In genomic region chr10:71267973-71268372, GRCm38 (mm10) we compare ENCODE assay signal across 24 mouse cellular contexts. TPM values are rescaled to one million over a fixed set of nuclear protein-coding genes. Genes with fewer than 3 reads are reported as not detected.
A peak's percentile ranks its signal among the peaks of the same experiment; 100 is the strongest.
DNase-seq lines count a peak whose midpoint lies in the region; ATAC-seq and TF ChIP-seq lines count a peak whose summit lies in the region.
"Had no signal": no experiment of that assay in that cellular context is flagged by ENCODE, and none has a peak within 500 bp of the region (broad histone marks: within the 10 kb centered on the region; RNA-seq: fewer than 3 reads in every experiment).

No protein-coding gene starts in this region.

- ATAC-seq in midbrain, embryonic 11.5 days (ENCODE audit: low FRiP score) = peak; percentile 28; the same call in 1 of the 2 replicates
- ATAC-seq: forebrain, embryonic 13.5 days; hindbrain, embryonic 16.5 days; inflammation-experienced regulatory T-cells, adult 6 months; intestine, embryonic 16.5 days had no signal

- no peak overlapping the region for H3K4me3 ChIP-seq in midbrain, embryonic 11.5 days (ENCODE audit: low read depth, low read length)
- H3K4me3 ChIP-seq in midbrain, embryonic 10.5 days = no peak overlapping the region
- no peak overlapping the region for H3K4me3 ChIP-seq in MEL (ENCODE audit: control insufficient read depth in 1 of 2, insufficient read depth in 1 of 2, low read depth in 2 of 2, low read length in 2 of 2)
- H3K4me3 ChIP-seq: forebrain, embryonic 10.5 days; forebrain, embryonic 13.5 days; heart, adult 2 months; heart, embryonic 10.5 days; heart, embryonic 13.5 days; hindbrain, embryonic 10.5 days; hindbrain, embryonic 13.5 days had no signal

- H3K9ac ChIP-seq in midbrain, embryonic 11.5 days (ENCODE audit: low read length) = no peak overlapping the region
- no peak overlapping the region for H3K9ac ChIP-seq in MEL (ENCODE audit: control insufficient read depth, low read depth, low read length, poor library complexity, severe bottlenecking)
- H3K9ac ChIP-seq: forebrain, embryonic 13.5 days; heart, embryonic 13.5 days; hindbrain, embryonic 13.5 days had no signal

- H3K27ac ChIP-seq in midbrain, embryonic 11.5 days (ENCODE audit: low read depth, low read length) = no peak overlapping the region
- no peak overlapping the region for H3K27ac ChIP-seq in midbrain, embryonic 10.5 days (replicated peaks)
- H3K27ac ChIP-seq in MEL (ENCODE audit: control insufficient read depth, low read depth, low read length) = no peak overlapping the region
- H3K27ac ChIP-seq: forebrain, embryonic 10.5 days; forebrain, embryonic 13.5 days; heart, adult 2 months; heart, embryonic 10.5 days; heart, embryonic 13.5 days; hindbrain, embryonic 10.5 days; hindbrain, embryonic 13.5 days had no signal

- DNase-seq in heart, adult 11 months = peak; percentile 17
- DNase-seq in heart, adult 18-20 months = no peak
- DNase-seq in midbrain, embryonic 11.5 days (ENCODE audit: low spot score, missing footprints) = no peak
- no peak for DNase-seq in midbrain, embryonic 10.5 days (ENCODE audit: low spot score)
- no peak for DNase-seq in MEL (ENCODE audit: low read depth, low spot score)
- no peak for DNase-seq in B cell, adult 2 months
- DNase-seq: adrenal gland, adult 2 months; adrenal gland, postnatal 14 days; cerebellum, adult 11-12 months; cerebellum, adult 8-10 months; cerebellum, postnatal 36 days; gastrocnemius, postnatal 14 days; heart, adult 2 months; kidney, adult 18-20 months had no signal

- TF ChIP-seq CTCF in MEL (IDR thresholded peaks at IDR 0.05 in 2 of 3, conservative IDR thresholded peaks at IDR 0.05 in 1 of 3; ENCODE audit: control insufficient read depth in 1 of 3, insufficient read depth in 1 of 3, low read depth in 2 of 3, low read length in 3 of 3, poor library complexity in 1 of 3, severe bottlenecking in 1 of 3) = no peak

- no peaks in the 10 kb centered on the region for H3K36me3 ChIP-seq in midbrain, embryonic 11.5 days (ENCODE audit: control insufficient read depth, insufficient read depth, low read length)
- peaks cover 4% of the 10 kb centered on the region; the same call in 1 of the 2 replicates for H3K36me3 ChIP-seq in midbrain, embryonic 10.5 days
- H3K36me3 ChIP-seq in MEL (ENCODE audit: control insufficient read depth in 1 of 2, insufficient read depth in 2 of 2, low read length in 2 of 2) = no peaks in the 10 kb centered on the region
- H3K36me3 ChIP-seq: G1E; heart, embryonic 10.5 days; hindbrain, embryonic 13.5 days had no signal

- no peak for TF ChIP-seq EP300 in MEL (IDR thresholded peaks at IDR 0.05; ENCODE audit: low read depth in 1 of 2, low read length in 2 of 2)

- H3K79me2 ChIP-seq in MEL (ENCODE audit: control insufficient read depth, insufficient read depth, low read length, poor library complexity) = no peaks in the 10 kb centered on the region

- TF ChIP-seq RAD21 in MEL (IDR thresholded peaks at IDR 0.05; ENCODE audit: low read depth, low read length) = no peak

- no peaks in the 10 kb centered on the region for H3K9me3 ChIP-seq in midbrain, embryonic 11.5 days (ENCODE audit: control insufficient read depth, low read length)
- no peaks in the 10 kb centered on the region for H3K9me3 ChIP-seq in midbrain, embryonic 10.5 days (replicated peaks)
- H3K9me3 ChIP-seq in MEL (replicated peaks; ENCODE audit: insufficient read depth, low read length) = no peaks in the 10 kb centered on the region
- H3K9me3 ChIP-seq: forebrain, embryonic 10.5 days; forebrain, embryonic 13.5 days; G1E; heart, embryonic 10.5 days; heart, embryonic 13.5 days; hindbrain, embryonic 10.5 days; hindbrain, embryonic 13.5 days had no signal

- H3K27me3 ChIP-seq in midbrain, embryonic 11.5 days (ENCODE audit: control insufficient read depth, insufficient read depth, low read length) = no peaks in the 10 kb centered on the region
- no peaks in the 10 kb centered on the region for H3K27me3 ChIP-seq in midbrain, embryonic 10.5 days (ENCODE audit: low read depth, poor library complexity, severe bottlenecking)
- H3K27me3 ChIP-seq in MEL (ENCODE audit: control insufficient read depth in 1 of 2, insufficient read depth in 2 of 2, low read length in 2 of 2) = no peaks in the 10 kb centered on the region
- H3K27me3 ChIP-seq: forebrain, embryonic 13.5 days; heart, embryonic 13.5 days; hindbrain, embryonic 13.5 days had no signal

- TF ChIP-seq POLR2A in MEL (IDR thresholded peaks at IDR 0.05; ENCODE audit: control insufficient read depth in 1 of 2, insufficient read depth in 1 of 2, low read depth in 1 of 2, low read length in 2 of 2, poor library complexity in 1 of 2) = no peak

- no peak overlapping the region for H3K4me2 ChIP-seq in midbrain, embryonic 11.5 days
- H3K4me2 ChIP-seq: forebrain, embryonic 13.5 days; heart, embryonic 13.5 days; hindbrain, embryonic 13.5 days had no signal

- WGBS in midbrain, embryonic 11.5 days = 86% methylated on average over 2 of the region's 2 CpGs
- WGBS in midbrain, embryonic 10.5 days = 78% methylated on average over 2 of the region's 2 CpGs

- peaks cover under 1% of the 10 kb centered on the region for H3K4me1 ChIP-seq in midbrain, embryonic 11.5 days (ENCODE audit: control insufficient read depth, insufficient read depth, low read length)
- H3K4me1 ChIP-seq in midbrain, embryonic 10.5 days = peaks cover 14% of the 10 kb centered on the region
- no peaks in the 10 kb centered on the region for H3K4me1 ChIP-seq in MEL (ENCODE audit: control insufficient read depth in 1 of 2, insufficient read depth in 2 of 2, low read length in 2 of 2)

TF ChIP-seq in MEL, 35 proteins besides CTCF, POLR2A, EP300 and RAD21:
- TF ChIP-seq MXI1 (IDR thresholded peaks at IDR 0.05; ENCODE audit: low read depth, low read length) (peak; percentile 95), HCFC1 (IDR thresholded peaks at IDR 0.05; ENCODE audit: low read depth, low read length) (no peak)

RNA-seq across cellular contexts. Expression of gene Ube2d1, which starts 17.1 kb away (rescaled TPM):
- total RNA-seq in heart, adult 18-20 months (2021) = 10 to 100 TPM; 39.5 to 41.9 TPM
- polyA plus RNA-seq in midbrain, embryonic 11.5 days (2014; fragmentation: Nextera tagmentation; extraction: Ambion mirVana) = 176 and 184 TPM in 2 replicates
- polyA plus RNA-seq in midbrain, embryonic 10.5 days (2016; fragmentation: Nextera tagmentation; extraction: Ambion mirVana) = 100 and 117 TPM in 2 replicates
- 2.4 and 2.9 TPM in 2 replicates for total RNA-seq in MEL (2012; rRNA removed)
- polyA plus RNA-seq in MEL (2012; ENCODE audit: insufficient read depth in 1 of 2, insufficient read length in 2 of 2, low read depth in 1 of 2, low replicate concordance in 2 of 2, missing spikeins in 1 of 2) = 10 to 100 TPM in 1 of 2 experiments, not detected in 1; 16.5 TPM
- polyA plus RNA-seq: G1E had no signal

RNA-seq across cellular contexts. Expression of gene Tfam, which starts 29.9 kb away (rescaled TPM):
- total RNA-seq in heart, adult 18-20 months (2021) = 10 to 100 TPM; 65.6 to 73.7 TPM
- polyA plus RNA-seq in midbrain, embryonic 11.5 days (2014; fragmentation: Nextera tagmentation; extraction: Ambion mirVana) = 101 and 111 TPM in 2 replicates
- 74.9 and 85.2 TPM in 2 replicates for polyA plus RNA-seq in midbrain, embryonic 10.5 days (2016; fragmentation: Nextera tagmentation; extraction: Ambion mirVana)
- total RNA-seq in MEL (2012; rRNA removed) = 73.7 and 76.4 TPM in 2 replicates
- polyA plus RNA-seq in MEL (2012; ENCODE audit: insufficient read depth in 1 of 2, insufficient read length in 2 of 2, low read depth in 1 of 2, low replicate concordance in 2 of 2, missing spikeins in 1 of 2) = 10 to 100 TPM; 55.9 to 97.8 TPM
